Mouse (Mus musculus) bone marrow, adult 2 months (tissue): ENCODE measurements at regions not wholly inside any gene's neighbourhood (a gene's known extent, or its start where the extent isn't known, plus 50 kb on each side); places are given as distances from the start of the nearest gene placed in this dataset.

Experiments
- CTCF ChIP-seq: fragments of 200-500 bp; IDR thresholded peaks from 2 replicates; pipeline ENCODE4 v1.5.1; 2011; ENCODE audit warnings: low read length, control low read depth; ENCODE audit not compliant: control insufficient read depth, insufficient read depth
- POLR2A ChIP-seq: fragments of 200-500 bp; IDR thresholded peaks from 2 replicates; pipeline ENCODE4 v1.6.1; 2011; ENCODE audit warnings: low read depth, mild to moderate bottlenecking, control low read depth, low read length, borderline replicate concordance; ENCODE audit not compliant: control insufficient read depth

DNA sequence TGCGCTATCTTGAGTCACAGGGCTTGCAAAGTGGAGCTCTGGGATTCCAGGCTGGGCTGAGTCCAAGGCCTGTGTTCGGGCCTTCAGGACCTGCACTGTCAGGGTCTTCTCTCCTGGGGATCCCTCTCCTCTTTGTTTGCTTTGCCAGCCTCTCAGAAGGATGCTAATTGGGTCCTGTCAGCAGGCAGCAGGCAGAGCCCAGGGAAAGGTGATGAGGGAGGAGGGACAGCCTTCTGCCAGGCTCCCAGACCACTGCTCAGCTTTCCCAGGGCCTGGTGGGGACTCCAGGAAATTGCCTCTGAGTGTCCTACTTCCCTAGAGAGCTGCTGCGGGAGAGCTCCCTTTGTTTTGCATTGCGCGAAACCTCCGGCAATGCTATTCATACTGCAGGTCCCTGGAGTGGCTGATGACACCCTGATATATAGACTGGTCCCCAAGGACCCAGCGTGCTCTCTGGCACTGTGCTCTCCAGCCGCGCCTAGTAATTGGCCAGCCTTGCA lies 93.1 kb upstream of the Tle3 start:
- TF ChIP-seq CTCF (no peak), POLR2A (no peak)
